Mouse (Mus musculus) limb, embryonic 14.5 days (tissue): ENCODE measurements at regions not wholly inside any gene's neighbourhood (a gene's known extent, or its start where the extent isn't known, plus 50 kb on each side); places are given as distances from the start of the nearest gene placed in this dataset.

ENCODE experiments used
- ATAC-seq: fragments of 200-750 bp; cut with Nextera tagmentation; 2 replicates; pipeline ENCODE4 v1.8.0; 2017; ENCODE audit warnings: low read depth, moderate number of reproducible peaks, moderate TSS enrichment; ENCODE audit not compliant: low FRiP score
- DNase-seq: peaks from one replicate; pipeline ENCODE4 v3.0.0-alpha.2; 2015; ENCODE audit warnings: low spot score
- H3K27ac ChIP-seq: fragments of 300-500 bp; sonication (generic); replicated peaks from 2 replicates; pipeline ENCODE4 v1.5.1; 2014; ENCODE audit warnings: low read depth, mild to moderate bottlenecking, low read length, moderate library complexity, mixed read lengths
- H3K27me3 ChIP-seq: fragments of 300-500 bp; sonication (generic); 2 replicates; pipeline ENCODE4 v1.6.1; 2014; ENCODE audit warnings: low read length, mixed read lengths; ENCODE audit not compliant: control insufficient read depth, insufficient read depth
- H3K36me3 ChIP-seq: fragments of 300-500 bp; sonication (generic); 2 replicates; pipeline ENCODE4 v1.6.1; 2014; ENCODE audit warnings: mild to moderate bottlenecking, low read length, moderate library complexity, mixed read lengths; ENCODE audit not compliant: control insufficient read depth, insufficient read depth
- H3K4me1 ChIP-seq: fragments of 300-500 bp; sonication (generic); 2 replicates; pipeline ENCODE4 v1.6.1; 2014; ENCODE audit warnings: antibody characterized with exemption, low read length, mixed read lengths; ENCODE audit not compliant: control insufficient read depth, insufficient read depth
- H3K4me2 ChIP-seq: fragments of 300-500 bp; sonication (generic); replicated peaks from 2 replicates; pipeline ENCODE4 v1.6.1; 2014; ENCODE audit warnings: low read depth, mild to moderate bottlenecking, low read length, moderate library complexity; ENCODE audit not compliant: severe bottlenecking
- H3K4me3 ChIP-seq: fragments of 300-500 bp; sonication (generic); replicated peaks from 2 replicates; pipeline ENCODE4 v1.5.1; 2014; ENCODE audit warnings: low read length
- H3K9ac ChIP-seq: fragments of 300-500 bp; sonication (generic); 2 replicates; pipeline ENCODE4 v1.6.1; 2014; ENCODE audit warnings: mild to moderate bottlenecking, low read depth, low read length, moderate library complexity; ENCODE audit not compliant: severe bottlenecking
- H3K9me3 ChIP-seq: fragments of 300-500 bp; sonication (generic); 2 replicates; pipeline ENCODE4 v1.6.1; 2016; ENCODE audit warnings: low read length; ENCODE audit not compliant: control insufficient read depth
- POLR2A ChIP-seq: fragments of 200-500 bp; IDR thresholded peaks from 2 replicates; pipeline ENCODE4 v1.8.0; 2012; ENCODE audit warnings: inconsistent platforms, mild to moderate bottlenecking, moderate library complexity, borderline replicate concordance; ENCODE audit not compliant: insufficient read depth, insufficient read length; ENCODE audit errors: extremely low read depth
- WGBS: fragments of 180-500 bp; shearing (Covaris S2); extraction: QIAGEN DNeasy Blood & Tissue Kit; methylation state at CpG from one replicate; pipeline ENCODE4 v1.1.7; 2014; 5-methylcytosine and 5-hydroxymethylcytosine counted together

DNA sequence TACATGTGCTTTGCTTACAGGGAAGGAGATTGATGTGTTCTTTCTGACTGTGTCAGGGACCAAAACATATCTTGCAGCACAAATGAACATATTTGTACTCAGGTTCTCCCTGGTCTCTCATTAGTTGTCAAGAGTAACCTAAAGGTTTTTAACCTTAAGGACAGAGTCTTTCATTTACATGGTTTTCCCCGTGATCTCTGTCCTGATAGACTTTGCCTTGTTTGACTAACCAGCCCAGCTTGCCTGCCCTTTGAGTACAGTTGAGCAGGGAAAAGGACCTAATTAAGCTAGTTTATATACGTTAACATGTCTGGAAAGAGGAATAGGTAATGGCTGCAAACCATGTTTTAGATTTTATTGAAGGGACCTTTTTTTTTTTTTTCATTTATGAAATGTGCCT lies 407.9 kb downstream of the Grb14 start:
- Histone ChIP-seq H3K4me1 (peaks cover 4% of the 10 kb centered on the region; the same call in 1 of the 2 replicates), H3K9me3 (no peaks in the 10 kb centered on the region), H3K27ac (no peak overlapping the region), H3K9ac (no peak overlapping the region), H3K36me3 (no peaks in the 10 kb centered on the region), H3K4me2 (no peak overlapping the region), H3K27me3 (no peaks in the 10 kb centered on the region), H3K4me3 (no peak overlapping the region)
- TF ChIP-seq POLR2A, result no peak
- 38% methylated on average over 2 of the region's 2 CpGs for WGBS
- ATAC-seq (no peak), DNase-seq (no peak)

DNA sequence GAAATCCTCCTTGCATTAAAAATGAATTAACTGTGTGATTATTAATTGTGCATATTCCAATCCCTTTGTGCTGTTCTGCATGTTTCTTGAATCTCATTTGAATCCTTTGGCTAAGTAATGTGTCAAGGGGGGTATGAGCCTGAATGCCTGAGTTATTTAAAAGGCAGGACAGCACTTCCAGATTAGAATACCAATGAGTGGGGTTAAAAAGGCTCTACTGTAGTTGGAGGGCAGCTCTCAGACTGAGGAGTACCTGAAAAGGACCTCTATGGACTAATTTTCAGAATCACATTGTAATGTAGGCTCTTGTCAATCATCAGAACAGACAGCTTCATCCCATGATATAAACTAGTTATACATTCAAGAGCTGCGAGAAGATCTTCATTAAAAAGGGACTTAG lies 417.9 kb downstream of the Grb14 start:
- WGBS, result 79% methylated on average over 1 of the region's 1 CpGs
- no peak for ATAC-seq
- Histone ChIP-seq H3K4me2 (no peak overlapping the region), H3K27me3 (no peaks in the 10 kb centered on the region), H3K9ac (no peak overlapping the region), H3K4me1 (no peaks in the 10 kb centered on the region), H3K36me3 (no peaks in the 10 kb centered on the region), H3K27ac (no peak overlapping the region), H3K4me3 (no peak overlapping the region), H3K9me3 (no peaks in the 10 kb centered on the region)
- DNase-seq, result no peak
- TF ChIP-seq POLR2A, result no peak

DNA sequence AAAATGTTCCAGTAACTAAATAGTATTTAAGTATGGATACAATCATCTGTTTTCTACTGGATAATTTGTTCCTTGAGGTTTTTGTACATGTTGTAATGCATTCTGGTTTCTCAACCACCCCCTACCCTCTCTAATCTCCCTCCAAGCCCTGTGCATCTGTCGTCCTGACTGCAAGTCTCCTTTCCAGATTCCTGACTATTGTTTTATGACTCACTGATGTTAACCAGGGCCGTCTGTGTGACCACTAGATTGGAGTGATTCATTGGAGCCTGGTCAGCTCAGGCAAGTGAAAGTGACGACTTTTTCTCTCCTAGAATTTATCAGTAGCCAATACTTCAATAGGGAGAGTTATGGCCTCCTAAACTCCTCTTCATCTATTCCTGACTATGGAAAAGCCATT lies 442.5 kb downstream of the Grb14 start:
- DNase-seq, result no peak
- Histone ChIP-seq H3K27me3 (no peaks in the 10 kb centered on the region), H3K36me3 (no peaks in the 10 kb centered on the region), H3K9me3 (no peaks in the 10 kb centered on the region), H3K27ac (no peak overlapping the region), H3K4me3 (no peak overlapping the region), H3K4me1 (no peaks in the 10 kb centered on the region), H3K4me2 (no peak overlapping the region), H3K9ac (no peak overlapping the region)
- ATAC-seq, result no peak
- WGBS, result 12% methylated on average over 3 of the region's 3 CpGs
- TF ChIP-seq POLR2A, result no peak

DNA sequence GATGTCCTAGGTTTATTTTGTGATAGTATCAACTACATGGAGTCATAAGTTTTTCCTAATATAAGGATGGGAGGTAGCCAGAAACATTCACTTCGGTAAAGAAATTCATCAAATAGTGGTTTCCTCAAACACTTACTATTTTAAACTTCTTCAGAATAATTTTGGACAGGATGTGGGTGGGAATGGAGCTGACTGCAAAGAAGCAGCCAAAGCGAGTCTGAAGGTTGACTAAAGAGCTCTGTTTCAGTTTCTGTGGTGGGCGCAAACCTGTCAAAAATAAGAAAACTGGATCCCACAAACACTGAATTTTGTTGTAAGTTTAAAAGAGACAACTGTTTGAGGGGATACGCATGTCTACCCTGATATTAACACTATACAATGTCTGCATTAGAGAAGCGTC lies 438.2 kb upstream of the Fign start:
- H3K27me3 ChIP-seq, result no peaks in the 10 kb centered on the region
- no peaks in the 10 kb centered on the region for H3K4me1 ChIP-seq
- no peak overlapping the region for H3K4me2 ChIP-seq
- H3K4me3 ChIP-seq, result no peak overlapping the region
- no peaks in the 10 kb centered on the region for H3K36me3 ChIP-seq
- DNase-seq (no peak), ATAC-seq (no peak)
- H3K27ac ChIP-seq, result no peak overlapping the region
- WGBS, result 87% methylated on average over 5 of the region's 5 CpGs
- no peak overlapping the region for H3K9ac ChIP-seq
- H3K9me3 ChIP-seq, result no peaks in the 10 kb centered on the region
- TF ChIP-seq POLR2A, result no peak

DNA sequence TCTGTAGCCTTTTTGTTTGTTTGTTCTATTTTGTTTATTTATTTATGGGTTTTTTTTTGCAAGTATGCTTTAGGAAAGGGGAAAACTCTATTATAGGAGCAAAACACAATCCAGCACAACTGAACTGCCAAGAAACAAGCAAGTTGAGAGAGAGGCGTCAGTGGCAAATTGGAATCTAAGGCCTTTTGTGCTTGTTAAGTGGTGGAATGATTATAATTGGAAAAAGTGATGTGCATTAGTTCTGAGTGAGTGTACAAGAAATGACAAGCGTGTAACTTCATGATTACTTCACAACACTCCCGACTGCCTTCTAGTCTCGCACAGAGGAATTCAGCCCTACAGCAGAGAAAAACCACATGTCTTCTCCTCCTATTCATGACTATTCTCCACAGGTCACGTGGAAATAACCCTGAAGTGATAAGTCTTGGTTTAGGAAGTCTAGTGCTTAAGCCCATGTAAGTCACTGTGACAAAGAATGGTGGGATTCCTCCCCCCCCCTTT lies 437.6 kb upstream of the Fign start:
- no peaks in the 10 kb centered on the region for H3K27me3 ChIP-seq
- H3K4me1 ChIP-seq, result no peaks in the 10 kb centered on the region
- no peak for TF ChIP-seq POLR2A
- no peaks in the 10 kb centered on the region for H3K36me3 ChIP-seq
- ATAC-seq, result no peak
- H3K9me3 ChIP-seq, result no peaks in the 10 kb centered on the region
- H3K4me3 ChIP-seq, result no peak overlapping the region
- DNase-seq, result no peak
- H3K9ac ChIP-seq, result no peak overlapping the region
- H3K4me2 ChIP-seq, result no peak overlapping the region
- no peak overlapping the region for H3K27ac ChIP-seq
- 80% methylated on average over 5 of the region's 5 CpGs for WGBS

DNA sequence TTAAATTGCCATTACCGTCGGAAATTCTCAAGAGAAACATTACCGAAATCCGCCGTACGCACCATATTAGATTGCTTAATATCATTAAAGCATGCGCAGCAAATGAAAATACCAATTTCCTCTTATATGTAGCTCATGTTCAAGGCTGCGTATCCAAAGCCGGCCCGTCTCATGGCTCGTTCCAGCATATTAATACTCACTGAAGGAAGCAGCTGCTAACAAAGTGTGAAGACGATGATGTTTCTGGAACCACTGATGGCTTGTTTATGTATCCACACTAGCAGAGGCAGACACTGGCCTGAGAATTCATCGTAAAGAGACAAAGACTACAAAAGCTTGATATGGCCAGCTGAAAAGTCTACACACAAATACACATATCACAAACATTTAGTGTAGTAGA lies 437.0 kb upstream of the Fign start:
- ATAC-seq (no peak), DNase-seq (no peak)
- Histone ChIP-seq H3K27me3 (no peaks in the 10 kb centered on the region), H3K4me2 (no peak overlapping the region), H3K9ac (no peak overlapping the region), H3K27ac (no peak overlapping the region), H3K4me3 (no peak overlapping the region), H3K36me3 (no peaks in the 10 kb centered on the region), H3K9me3 (no peaks in the 10 kb centered on the region), H3K4me1 (no peaks in the 10 kb centered on the region)
- WGBS, result 70% methylated on average over 13 of the region's 13 CpGs
- TF ChIP-seq POLR2A, result no peak
